Mouse (Mus musculus) lung, postnatal 0 days (tissue): Measurements from ENCODE around the gene Lbp.

ENCODE experiments used
- CTCF ChIP-seq: IDR thresholded peaks from 2 replicates; pipeline ENCODE4 v1.5.1; 2016; ENCODE audit warnings: antibody characterized with exemption, mild to moderate bottlenecking
- EP300 ChIP-seq: IDR thresholded peaks from 2 replicates; pipeline ENCODE4 v1.6.1; 2016; ENCODE audit warnings: antibody characterized with exemption, mild to moderate bottlenecking, control low read depth

DNA sequence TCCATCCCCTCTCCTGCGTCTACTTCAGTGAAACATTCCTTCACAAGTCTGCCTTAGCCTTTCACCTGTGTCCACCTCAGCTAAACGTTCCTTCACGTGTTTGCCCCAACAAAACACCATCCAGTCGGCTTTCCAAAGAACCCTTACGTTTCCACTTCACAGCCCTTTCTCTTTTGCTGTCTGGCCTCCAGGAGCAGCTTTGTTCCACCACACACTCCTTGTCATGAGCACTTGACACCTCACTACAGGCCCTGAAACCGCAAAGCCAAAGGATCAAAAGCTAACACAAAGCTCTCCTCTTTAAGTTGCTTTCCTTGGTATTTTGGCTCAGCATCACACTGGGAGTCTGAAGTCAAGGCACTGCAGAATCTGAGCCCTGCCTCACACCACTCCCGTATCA is 67.2 kb downstream of the Lbp start:
- TF ChIP-seq CTCF = no peak
- 0 out of 2 replicates have a peak, but pooled peaks have one; percentile 22 for TF ChIP-seq EP300
